Mouse (Mus musculus): ENCODE data around the gene Sp140.
"Not testable (repeated sequence)": the region's sequence is repeated elsewhere in the genome, so short reads cannot be mapped to it uniquely, and the experiment has no call there.

The Sp140 gene

GRCm38 (mm10) chr1:85650524-85650923 lies 50.3 kb downstream of the Sp140 start:
- peak in 1 of 2 experiments; percentile 26 for DNase-seq

DNA sequence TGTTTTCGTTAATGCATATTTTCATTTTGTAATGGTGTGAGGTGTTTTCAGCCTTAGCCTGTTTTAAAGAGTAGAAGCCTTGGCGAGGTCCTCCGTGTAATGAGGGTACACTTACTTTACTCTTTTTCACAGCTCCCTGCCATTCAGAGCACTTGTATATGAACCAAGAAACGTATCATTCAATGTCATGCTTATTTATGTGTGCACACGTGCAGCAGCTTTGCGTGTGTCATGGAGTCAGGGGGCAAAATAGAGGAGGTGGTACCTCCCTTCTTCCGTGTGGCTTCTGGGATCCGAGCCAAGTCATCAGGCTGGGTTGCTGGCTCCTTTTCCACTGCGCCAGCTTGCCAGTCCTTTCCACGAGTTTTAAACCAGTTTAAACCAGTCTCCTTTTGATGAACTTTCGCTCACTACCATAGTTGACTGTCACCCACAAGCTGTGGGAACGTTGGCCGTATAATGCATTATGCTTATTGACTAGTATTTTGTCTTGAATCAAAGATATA lies 51.6 kb downstream of the Sp140 start:
- DNase-seq: peak in 1 of 2 experiments; percentile 17

- not testable (repeated sequence) for DNase-seq
These were observed 57.0 kb downstream of the Sp140 start for GRCm38 (mm10) chr1:85657211-85657610.

DNA sequence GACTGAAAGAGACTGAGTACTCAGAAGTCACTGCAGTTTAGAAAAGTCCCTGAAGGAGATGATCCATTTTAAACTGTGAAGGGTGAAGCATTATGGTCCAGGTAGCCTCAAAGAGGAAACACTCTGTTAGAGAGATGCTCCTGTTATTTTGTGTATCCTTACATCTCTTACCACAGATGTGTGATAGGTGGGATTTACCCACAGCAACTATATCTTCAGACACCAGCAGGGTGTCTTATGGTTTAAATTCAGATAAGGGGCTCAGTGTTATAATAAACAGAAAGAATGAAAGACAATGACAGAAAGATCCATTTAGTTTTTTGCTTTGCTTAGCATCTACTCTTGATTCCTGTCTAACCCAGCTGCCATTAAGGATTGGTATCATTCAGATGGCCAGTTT lies 64.1 kb downstream of the Sp140 start:
- DNase-seq: no peak

DNA sequence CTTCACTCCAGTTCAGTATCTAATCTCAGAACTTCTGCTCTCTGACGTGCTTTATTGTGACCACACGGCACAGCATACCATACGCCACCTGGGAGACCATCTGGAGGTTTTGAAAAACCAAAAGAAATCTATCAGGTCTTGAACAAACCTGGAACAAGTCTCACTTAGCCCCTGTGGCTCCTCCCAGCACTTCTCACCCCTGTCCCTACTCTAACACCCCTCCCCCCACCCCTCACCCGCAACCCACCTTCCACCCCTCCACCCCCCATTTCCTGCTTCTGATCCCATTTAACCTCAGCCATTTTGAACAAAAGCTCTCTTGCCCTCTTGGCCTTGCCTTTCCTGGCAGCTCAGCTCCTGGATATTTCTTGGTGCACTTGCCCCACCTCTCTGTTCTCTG lies 80.0 kb downstream of the Sp140 start:
- DNase-seq: peak; percentile 28 to 49

- DNase-seq: peak in 1 of 2 experiments; percentile 34
These were observed 86.5 kb downstream of the Sp140 start for GRCm38 (mm10) chr1:85686666-85687065.

DNA sequence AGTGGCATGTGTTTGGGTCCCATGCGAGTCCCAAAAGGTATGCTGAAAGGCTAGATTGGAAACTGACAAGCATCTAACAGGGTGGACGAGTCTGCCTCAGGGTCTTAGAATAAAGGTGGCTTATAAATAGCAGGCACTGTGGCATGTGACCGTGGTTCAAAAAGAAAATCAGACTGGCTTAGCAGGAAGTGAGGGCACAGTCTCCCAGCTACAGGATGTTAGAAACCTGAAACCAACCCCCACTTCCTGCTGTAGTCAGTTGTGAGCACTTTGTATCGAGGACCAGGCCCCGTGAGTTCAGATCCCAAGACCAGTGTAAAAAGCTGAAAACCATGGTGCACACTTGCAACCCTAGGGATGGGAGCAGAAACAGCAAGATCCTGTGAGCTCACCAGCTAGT lies 87.2 kb downstream of the Sp140 start:
- DNase-seq: peak; percentile 68 to 73

GRCm38 (mm10) chr1:85690544-85690943 lies 90.4 kb downstream of the Sp140 start:
- no peak for DNase-seq

GRCm38 (mm10) chr1:85692281-85692680 lies 92.1 kb downstream of the Sp140 start:
- DNase-seq: no peak

DNA sequence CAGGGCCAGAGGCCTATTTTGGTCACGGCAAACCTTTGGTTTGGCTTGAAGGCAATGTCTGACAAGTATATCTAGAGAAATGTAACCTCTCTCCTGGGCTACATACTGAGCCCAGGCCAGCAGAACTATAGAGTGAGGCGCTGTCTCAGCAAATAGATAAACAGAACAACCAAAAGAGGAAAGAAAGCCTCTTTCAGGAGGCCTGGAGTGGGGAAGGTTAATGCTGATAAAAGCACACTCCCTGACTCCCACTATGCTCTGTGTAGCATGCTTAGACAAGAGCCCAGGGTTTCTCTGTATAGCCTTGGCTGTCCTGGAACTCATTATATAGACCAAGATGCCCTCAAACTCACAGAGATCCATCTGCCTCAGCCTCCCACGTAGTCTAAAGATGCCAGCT lies 93.1 kb downstream of the Sp140 start:
- DNase-seq: no peak
